Mouse (Mus musculus) ovary, adult 18-20 months (tissue): ENCODE results near the gene Sncg.
A peak's percentile ranks its signal among the peaks of the same experiment; 100 is the strongest.
"Not testable (repeated sequence)": the region's sequence is repeated elsewhere in the genome, so short reads cannot be mapped to it uniquely, and the experiment has no call there.

ENCODE experiments used
- DNase-seq: peaks from one replicate; pipeline ENCODE4 v3.0.0; 2022; ENCODE audit warnings: low spot score, mixed read lengths

The Sncg gene

DNA sequence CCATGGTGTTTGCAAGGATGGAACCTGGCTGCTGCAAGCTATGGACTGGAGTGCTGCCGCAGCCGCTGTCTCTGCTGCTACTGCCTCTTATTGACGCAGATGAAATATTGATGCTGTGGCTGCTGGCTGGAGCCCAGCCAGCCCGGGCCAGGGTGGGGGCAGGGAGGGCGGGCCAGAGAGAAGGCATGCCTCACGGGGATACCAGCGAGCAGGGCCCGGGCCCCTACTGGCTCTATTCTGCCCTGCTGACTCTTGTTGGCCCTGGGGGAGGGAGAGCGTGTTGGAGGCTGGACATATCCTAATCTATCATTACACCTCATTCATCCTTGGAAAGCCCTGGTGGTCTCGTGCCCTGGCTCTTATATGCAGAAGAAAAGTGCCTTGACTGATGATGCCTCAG lies at the start of gene Sncg:
TSS of gene Sncg (minus strand) at position 213 of the 400 bp plus-strand sequence.
- DNase-seq: no peak

DNA sequence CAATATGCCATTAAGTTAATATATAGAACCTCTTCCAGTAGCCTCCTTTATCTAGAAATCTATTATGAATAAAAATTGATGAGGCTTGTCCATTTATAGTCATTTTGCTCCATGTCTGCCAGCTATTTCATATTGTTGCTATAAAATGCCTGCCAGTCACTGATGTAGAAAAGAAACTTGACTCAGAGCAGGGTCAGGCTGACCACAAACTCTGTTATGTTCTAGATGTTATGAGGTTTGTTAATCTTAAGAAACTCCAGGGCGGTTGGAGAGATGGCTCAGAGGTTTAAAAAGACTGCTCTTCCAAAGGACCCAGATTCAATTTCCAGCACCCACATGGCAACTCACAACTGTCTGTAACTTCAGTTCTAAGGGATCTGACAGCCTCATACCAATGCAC lies 46.5 kb upstream of the Sncg start:
- no peak for DNase-seq

DNA sequence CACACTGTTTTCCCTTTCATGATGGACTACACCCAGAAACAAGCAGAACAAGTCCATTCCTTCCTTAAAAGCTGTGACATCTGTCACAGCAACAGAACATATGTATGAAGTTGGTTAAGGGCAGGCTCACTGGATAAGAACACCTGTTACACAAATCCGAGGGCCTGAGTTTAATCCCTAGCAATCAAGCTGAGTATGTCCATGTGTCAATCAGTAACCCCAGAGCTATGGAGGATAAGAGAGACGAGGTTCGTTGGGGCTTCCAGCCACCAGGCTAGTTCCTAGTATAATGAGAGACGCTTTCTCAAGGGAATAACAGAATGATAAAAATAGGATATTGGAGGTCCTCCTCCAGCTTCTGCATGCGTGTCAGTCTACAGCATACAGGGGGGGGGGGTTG lies 42.9 kb upstream of the Sncg start:
- DNase-seq: no peak

GRCm38 (mm10) chr14:34416946-34417345 lies 42.4 kb upstream of the Sncg start:
- DNase-seq: not testable (repeated sequence)

DNA sequence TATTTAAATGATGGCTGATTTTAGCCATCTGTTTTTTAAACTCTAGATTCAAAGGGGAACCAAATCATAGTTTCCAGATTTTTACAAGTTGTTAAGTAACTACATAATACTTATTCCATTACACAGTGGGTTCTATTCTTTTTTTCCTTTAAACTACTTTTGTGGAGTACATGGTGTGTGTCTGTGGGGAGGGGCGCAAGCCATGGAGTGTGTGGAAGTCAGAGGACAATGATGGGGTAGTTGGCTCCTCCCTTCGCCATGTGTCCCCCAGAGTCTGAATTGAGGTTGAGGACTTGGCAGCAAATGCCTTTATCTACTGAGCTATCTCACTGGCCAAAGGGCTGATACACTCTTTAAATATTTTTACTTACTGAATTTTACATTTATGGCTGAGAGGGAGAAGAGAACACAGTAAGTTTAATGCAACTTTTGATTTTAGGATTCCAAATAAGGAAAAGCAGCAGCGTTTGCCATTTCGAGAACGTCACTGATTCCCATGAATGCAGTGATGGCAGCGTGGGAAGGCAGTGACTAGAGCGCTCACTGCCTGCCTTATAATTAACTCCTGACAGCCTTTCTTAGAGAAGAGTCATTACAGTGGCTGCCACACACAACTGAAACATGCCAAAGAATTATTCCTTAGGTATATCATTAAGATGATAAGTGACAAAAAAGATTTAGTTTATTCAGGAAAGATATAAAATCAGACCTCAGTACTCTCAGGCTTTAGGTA lies 37.7 kb upstream of the Sncg start:
- DNase-seq: no peak

- no peak for DNase-seq
Observed at GRCm38 (mm10) chr14:34410716-34411115, 36.1 kb upstream of the Sncg start.

GRCm38 (mm10) chr14:34403424-34403823 lies 28.8 kb upstream of the Sncg start:
- no peak for DNase-seq

GRCm38 (mm10) chr14:34402871-34403270 lies 28.3 kb upstream of the Sncg start:
- DNase-seq: peak; percentile 21

DNA sequence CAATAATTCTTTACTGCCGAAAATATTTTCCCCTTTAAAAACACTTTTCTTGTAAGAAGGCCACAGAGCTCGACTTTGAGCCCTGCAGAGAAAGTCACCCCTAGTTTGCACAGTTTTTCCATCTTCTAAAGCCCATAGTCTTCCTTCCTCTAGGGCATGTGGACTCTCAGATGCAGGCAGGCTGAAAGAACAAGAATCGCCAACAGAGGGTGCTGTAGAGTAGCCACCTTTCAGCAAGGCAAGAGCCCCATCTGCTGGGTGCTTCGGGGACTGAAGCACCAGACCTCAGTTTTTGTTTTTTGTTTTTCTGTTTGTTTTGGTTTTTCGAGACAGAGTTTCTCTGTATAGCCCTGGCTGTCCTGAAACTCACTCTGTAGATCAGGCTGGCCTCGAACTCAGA lies 26.5 kb upstream of the Sncg start:
- DNase-seq: peak; percentile 23

- DNase-seq: no peak
Observed at GRCm38 (mm10) chr14:34400021-34400420, 25.4 kb upstream of the Sncg start.

DNA sequence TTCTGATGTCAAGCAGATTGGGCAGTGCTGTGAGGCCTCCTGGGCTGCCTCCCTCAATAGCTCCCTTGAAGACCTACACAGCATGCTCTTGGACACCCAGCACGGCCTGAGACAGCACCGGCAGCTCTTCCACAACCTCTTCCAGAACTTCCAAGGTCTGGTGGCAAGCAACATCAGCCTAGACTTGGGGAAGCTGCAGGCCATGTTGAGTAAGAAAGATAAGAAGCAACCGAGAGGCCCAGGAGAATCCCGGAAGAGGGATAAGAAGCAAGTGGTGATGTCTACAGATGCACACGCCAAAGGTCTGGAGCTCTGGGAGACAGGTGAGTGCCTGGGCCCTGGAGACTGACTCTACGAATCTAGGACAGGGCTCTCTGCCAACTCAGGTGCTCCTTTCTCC lies 24.7 kb upstream of the Sncg start:
- DNase-seq: no peak

DNA sequence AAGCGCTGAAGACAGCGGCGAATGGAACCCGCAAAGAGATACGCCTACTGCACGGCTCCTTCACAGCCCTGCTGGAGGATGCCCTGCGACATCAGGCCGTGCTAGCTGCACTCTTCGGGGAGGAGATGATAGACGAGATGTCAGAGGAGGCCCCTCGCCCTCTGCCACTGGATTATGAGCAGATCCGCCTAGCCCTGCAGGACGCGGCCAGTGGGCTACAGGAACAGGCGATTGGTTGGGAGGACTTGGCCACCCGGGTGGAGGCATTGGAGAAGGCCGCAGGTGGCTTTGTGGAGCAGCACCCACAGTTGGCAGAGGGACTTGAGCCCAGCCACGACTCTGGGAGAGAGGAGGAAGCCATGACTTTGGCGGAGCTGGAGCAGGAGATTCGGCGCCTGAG lies 24.3 kb upstream of the Sncg start:
- DNase-seq: no peak

GRCm38 (mm10) chr14:34397871-34398270 lies 23.3 kb upstream of the Sncg start:
- no peak for DNase-seq

DNA sequence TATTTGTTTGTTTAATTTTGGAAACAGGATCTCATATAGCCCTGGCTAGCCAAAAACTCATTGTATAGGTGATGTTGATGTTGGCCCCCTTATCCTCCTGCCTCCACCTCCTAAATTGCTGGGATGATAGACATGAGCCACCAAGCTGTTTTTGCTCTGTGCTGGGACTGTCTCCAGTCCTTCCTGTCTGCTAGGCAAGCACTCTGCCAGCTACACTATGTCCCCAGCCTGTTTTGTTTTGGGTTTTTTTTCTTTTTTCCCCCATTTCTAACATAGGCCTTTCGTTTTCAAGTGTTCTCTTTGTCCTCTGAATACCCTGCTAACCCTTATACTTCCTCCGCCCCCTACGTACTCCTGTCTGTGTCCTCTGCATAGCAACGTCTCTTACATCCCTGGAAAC lies 18.7 kb upstream of the Sncg start:
- no peak for DNase-seq

- no peak for DNase-seq
Observed at GRCm38 (mm10) chr14:34382921-34383704, 8.5 kb upstream of the Sncg start.

DNA sequence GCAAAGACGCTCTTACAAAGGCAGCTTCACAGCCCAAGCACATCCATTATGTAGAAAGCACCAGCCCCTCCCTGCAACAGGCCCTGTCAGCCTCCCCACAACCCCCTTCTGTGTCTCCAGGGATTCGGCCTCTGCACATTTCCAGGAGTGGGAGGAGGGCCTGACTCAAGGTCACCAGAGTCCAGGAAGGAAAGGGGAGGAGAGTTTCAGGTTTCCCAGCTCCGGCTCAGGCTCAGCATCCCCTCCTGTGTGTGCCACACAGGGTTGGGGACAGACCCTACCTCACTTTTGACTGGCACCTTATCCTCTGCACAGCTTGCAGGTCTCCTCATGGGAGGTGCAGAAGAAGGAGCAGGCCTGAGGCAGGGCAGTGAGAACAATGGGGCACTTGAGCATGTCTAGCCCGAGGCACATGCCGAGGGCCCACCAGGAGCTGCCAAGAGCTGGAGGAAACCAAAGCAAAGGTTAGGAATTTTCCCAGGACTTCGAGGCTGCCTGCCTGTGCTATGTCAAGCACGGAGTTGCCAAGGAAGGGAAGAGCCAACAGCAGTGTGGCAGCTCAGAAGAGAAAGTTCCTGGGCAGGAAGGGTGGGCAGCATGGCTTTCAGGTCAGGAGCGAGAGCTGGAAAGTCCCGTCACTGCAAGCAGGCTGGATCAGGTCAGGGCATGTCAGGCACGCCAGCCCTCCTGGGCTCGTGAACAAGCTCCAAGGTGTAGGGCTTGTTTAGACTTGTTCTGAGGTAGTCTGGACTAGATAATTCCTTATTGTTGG lies 4.2 kb upstream of the Sncg start:
- peak; percentile 42 for DNase-seq

DNA sequence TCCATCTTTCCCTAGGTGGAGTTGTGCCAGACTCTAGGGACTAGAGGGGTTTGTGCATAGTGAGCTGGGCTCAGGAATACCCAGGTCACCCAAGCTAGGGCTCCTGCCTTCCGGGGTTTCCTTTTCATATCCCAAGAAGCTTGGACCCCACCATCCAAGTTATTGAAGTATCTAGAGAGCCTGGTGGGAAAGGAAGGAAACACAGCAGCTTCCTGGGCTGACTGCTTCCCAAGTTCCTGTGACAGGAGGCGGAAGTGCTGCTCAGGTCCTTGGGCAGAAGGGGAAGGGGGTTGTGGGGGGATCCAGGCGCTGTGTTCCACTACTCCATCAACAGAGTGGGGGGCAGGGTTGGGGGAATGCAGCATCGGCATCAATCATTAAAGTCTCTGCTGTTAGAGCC lies 2.5 kb upstream of the Sncg start:
- DNase-seq: no peak

DNA sequence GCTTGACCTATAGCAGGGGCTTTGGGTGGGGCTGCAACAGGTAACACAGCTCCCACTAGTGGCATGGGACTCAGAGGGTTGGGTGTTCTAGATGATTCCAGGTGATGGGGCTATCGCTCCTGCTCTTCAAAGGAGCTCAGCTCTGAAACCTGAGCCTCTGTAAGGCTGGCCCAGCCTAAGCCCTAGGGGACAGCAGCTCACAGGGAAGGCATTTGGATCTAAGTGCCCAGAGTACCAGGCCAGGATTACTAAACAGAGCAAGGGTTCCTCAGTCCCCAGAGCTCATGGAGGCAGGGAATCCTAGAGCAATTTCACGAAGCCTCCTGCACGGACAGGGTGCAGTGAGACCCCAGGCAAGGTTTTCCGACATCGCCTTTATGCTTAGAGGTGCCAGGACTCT lies 1.4 kb upstream of the Sncg start:
- DNase-seq: no peak

DNA sequence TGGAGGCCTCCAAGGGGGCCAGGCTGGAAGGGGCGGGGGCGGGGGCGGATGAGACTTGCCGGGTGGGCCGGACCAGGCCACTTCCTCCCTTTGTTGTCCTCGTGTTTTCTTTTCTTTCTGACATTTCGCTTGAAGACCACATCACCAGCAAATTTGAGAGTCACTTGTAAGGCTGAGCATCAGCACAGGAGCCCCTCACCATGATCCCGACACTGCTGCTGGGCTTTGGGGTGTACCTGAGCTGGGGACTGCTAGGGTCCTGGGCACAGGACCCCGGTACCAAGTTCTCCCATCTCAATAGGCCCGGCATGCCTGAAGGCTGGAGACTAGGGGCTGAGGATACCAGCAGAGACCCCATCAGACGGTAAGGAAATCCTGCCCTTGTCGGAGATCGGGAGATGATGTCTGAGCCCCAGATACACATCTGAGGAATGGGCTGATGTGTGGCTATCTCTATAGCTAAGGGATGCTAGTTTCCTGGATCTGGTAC lies 871 bp upstream of the Sncg start, which contains the start of gene Mmrn2:
TSS of gene Mmrn2 (plus strand) at position 51 of the 490 bp plus-strand sequence.
- DNase-seq: no peak

GRCm38 (mm10) chr14:34373581-34373980 lies 1.0 kb downstream of the Sncg start:
- no peak for DNase-seq

GRCm38 (mm10) chr14:34372646-34373045 lies 1.9 kb downstream of the Sncg start:
- no peak for DNase-seq

DNA sequence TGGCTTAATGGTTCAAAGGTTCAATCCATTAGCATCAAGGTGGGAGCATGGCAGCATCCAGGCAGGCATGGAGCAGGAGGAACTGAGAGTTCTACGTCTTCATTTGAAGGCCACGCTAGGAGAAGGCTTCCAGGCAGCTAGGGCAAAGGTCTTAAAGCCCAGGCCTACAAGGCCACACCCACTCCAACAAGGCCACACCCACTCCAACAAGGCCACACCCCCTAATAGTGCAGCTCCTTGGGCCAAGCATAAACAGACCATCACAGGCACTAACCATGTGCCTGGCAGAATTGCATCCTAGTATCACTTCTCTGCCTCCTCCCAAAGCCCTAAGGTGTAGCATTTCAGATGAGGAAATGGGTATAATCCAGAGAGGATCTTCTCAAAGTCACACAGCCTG lies 2.8 kb downstream of the Sncg start:
- DNase-seq: no peak

GRCm38 (mm10) chr14:34370921-34371320 lies 3.7 kb downstream of the Sncg start:
- no peak for DNase-seq
